Mouse (Mus musculus): ENCODE data around the gene Slc17a1.

Slc17a1 gene

GRCm38 (mm10) chr13:23889011-23889605, 21.6 kb downstream of the Slc17a1 start:
- DNase-seq (ENCODE audit: low spot score in 2 of 2): no peak

GRCm38 (mm10) chr13:23892592-23893268, 25.2 kb downstream of the Slc17a1 start:
- DNase-seq (ENCODE audit: low spot score in 2 of 2): no peak

GRCm38 (mm10) chr13:23893269-23893593, 25.7 kb downstream of the Slc17a1 start:
- DNase-seq (ENCODE audit: low spot score in 2 of 2): no peak

- no peak for DNase-seq (ENCODE audit: low spot score in 2 of 2)
Observed at GRCm38 (mm10) chr13:23898242-23898641, 30.7 kb downstream of the Slc17a1 start.

- no peak for DNase-seq (ENCODE audit: low spot score in 2 of 2)
Observed at GRCm38 (mm10) chr13:23906906-23907305, 39.4 kb downstream of the Slc17a1 start.

GRCm38 (mm10) chr13:23910121-23910520, 42.6 kb downstream of the Slc17a1 start:
- DNase-seq (ENCODE audit: low spot score in 2 of 2): no peak

- DNase-seq (ENCODE audit: low spot score in 2 of 2): no peak
Observed at GRCm38 (mm10) chr13:23911335-23911734, 43.8 kb downstream of the Slc17a1 start.

- peak in 1 of 2 experiments; percentile 5 for DNase-seq (ENCODE audit: low spot score in 2 of 2)
Observed at GRCm38 (mm10) chr13:23913791-23914306, 46.3 kb downstream of the Slc17a1 start.

GRCm38 (mm10) chr13:23914376-23915167, 47.0 kb downstream of the Slc17a1 start, which contains the start of gene Slc17a4:
TSS of gene Slc17a4 (minus strand) at chr13:23915009.
- no peak for DNase-seq (ENCODE audit: low spot score in 2 of 2)

GRCm38 (mm10) chr13:23916132-23916531, 48.6 kb downstream of the Slc17a1 start:
- no peak for DNase-seq (ENCODE audit: low spot score in 2 of 2)

GRCm38 (mm10) chr13:23917674-23918073, 50.1 kb downstream of the Slc17a1 start:
- no peak for DNase-seq (ENCODE audit: low spot score in 2 of 2)

- DNase-seq (ENCODE audit: low spot score in 2 of 2): no peak
Observed at GRCm38 (mm10) chr13:23925792-23926191, 58.2 kb downstream of the Slc17a1 start.

- DNase-seq (ENCODE audit: low spot score in 2 of 2): peak in 1 of 2 experiments; percentile 3
Observed at GRCm38 (mm10) chr13:23928637-23929036, 61.1 kb downstream of the Slc17a1 start.

GRCm38 (mm10) chr13:23930461-23930860, 62.9 kb downstream of the Slc17a1 start:
- no peak for DNase-seq (ENCODE audit: low spot score in 2 of 2)

- DNase-seq (ENCODE audit: low spot score in 2 of 2): no peak
Observed at GRCm38 (mm10) chr13:23930904-23931303, 63.4 kb downstream of the Slc17a1 start.

- no peak for DNase-seq (ENCODE audit: low spot score in 2 of 2)
Observed at GRCm38 (mm10) chr13:23933421-23934210, 66.1 kb downstream of the Slc17a1 start, which contains the start of gene Hist1h2ba. TSS of gene Hist1h2ba (minus strand) at chr13:23934156.

GRCm38 (mm10) chr13:23934211-23934520, 66.6 kb downstream of the Slc17a1 start, which contains the start of gene Hist1h2aa:
TSS of gene Hist1h2aa (plus strand) at chr13:23934462.
- no peak for DNase-seq (ENCODE audit: low spot score in 2 of 2)

- no peak for DNase-seq (ENCODE audit: low spot score in 2 of 2)
Observed at GRCm38 (mm10) chr13:23938699-23939098, 71.1 kb downstream of the Slc17a1 start.

GRCm38 (mm10) chr13:23940291-23940690, 72.7 kb downstream of the Slc17a1 start:
- DNase-seq (ENCODE audit: low spot score in 2 of 2): no peak

GRCm38 (mm10) chr13:23942861-23943260, 75.3 kb downstream of the Slc17a1 start:
- DNase-seq (ENCODE audit: low spot score in 2 of 2): no peak
